Mouse (Mus musculus) cerebellum, postnatal 14 days (tissue): ENCODE data around the gene Snx27.

Experiments used
- DNase-seq, 2 experiments: peaks; one replicate each; pipeline ENCODE4 v3.0.0; 2021; ENCODE audit warnings: mixed read lengths in 2 of 2

Snx27 gene

GRCm38 (mm10) chr3:94565557-94565956 lies 17.0 kb downstream of the Snx27 start:
- no peak for DNase-seq

- DNase-seq = no peak
Observed at GRCm38 (mm10) chr3:94565127-94565526, 17.4 kb downstream of the Snx27 start.

GRCm38 (mm10) chr3:94564356-94565010 lies 18.0 kb downstream of the Snx27 start:
- no peak for DNase-seq

- no peak for DNase-seq
Observed at GRCm38 (mm10) chr3:94563163-94563562, 19.4 kb downstream of the Snx27 start.

- DNase-seq = no peak
Observed at GRCm38 (mm10) chr3:94559931-94560429, 22.5 kb downstream of the Snx27 start.

- no peak for DNase-seq
Observed at GRCm38 (mm10) chr3:94549041-94549440, 33.5 kb downstream of the Snx27 start.

GRCm38 (mm10) chr3:94537187-94537586 lies 45.3 kb downstream of the Snx27 start:
- DNase-seq = no peak

GRCm38 (mm10) chr3:94533968-94534367 lies 48.5 kb downstream of the Snx27 start:
- peak; percentile 39 to 50 for DNase-seq

- no peak for DNase-seq
Observed at GRCm38 (mm10) chr3:94526731-94527130, 55.8 kb downstream of the Snx27 start.

- peak in 1 of 2 experiments; percentile 43 for DNase-seq
Observed at GRCm38 (mm10) chr3:94506664-94507063, 75.9 kb downstream of the Snx27 start.

GRCm38 (mm10) chr3:94502243-94502642 lies 80.3 kb downstream of the Snx27 start:
- DNase-seq = peak; percentile 67 to 70

GRCm38 (mm10) chr3:94497162-94497561 lies 85.4 kb downstream of the Snx27 start:
- no peak for DNase-seq

- peak in 1 of 2 experiments; percentile 46 for DNase-seq
Observed at GRCm38 (mm10) chr3:94487581-94487980, 94.9 kb downstream of the Snx27 start.

- peak in 1 of 2 experiments; percentile 45 for DNase-seq
Observed at GRCm38 (mm10) chr3:94485922-94486321, 96.6 kb downstream of the Snx27 start.

GRCm38 (mm10) chr3:94483790-94484439 lies 98.6 kb downstream of the Snx27 start:
- peak; percentile 92 to 95 for DNase-seq

- DNase-seq = peak in 1 of 2 experiments; percentile 57
Observed at GRCm38 (mm10) chr3:94482764-94483385, 99.6 kb downstream of the Snx27 start.

- peak in 1 of 2 experiments; percentile 26 for DNase-seq
Observed at GRCm38 (mm10) chr3:94481429-94481828, 101.1 kb downstream of the Snx27 start.

GRCm38 (mm10) chr3:94480291-94480884 lies 102.1 kb downstream of the Snx27 start, which contains the start of gene Riiad1:
Gene Riiad1, minus strand, starts transcription at chr3:94480341.
- peak in 1 of 2 experiments; percentile 36 for DNase-seq

GRCm38 (mm10) chr3:94479564-94479963 lies 103.0 kb downstream of the Snx27 start:
- DNase-seq = no peak

GRCm38 (mm10) chr3:94478591-94479169 lies 103.8 kb downstream of the Snx27 start:
- peak; percentile 62 to 63 for DNase-seq

- peak; percentile 88 to 89 for DNase-seq
Observed at GRCm38 (mm10) chr3:94477981-94478422, 104.5 kb downstream of the Snx27 start, which contains the start of gene Celf3. Gene Celf3, plus strand, starts transcription at chr3:94478295.

- DNase-seq = peak; percentile 40 to 56
Observed at GRCm38 (mm10) chr3:94477444-94477843, 105.1 kb downstream of the Snx27 start.
